Mouse (Mus musculus) MEL (cell line): ENCODE results near the gene Vdr. TPM values are rescaled to one million over a fixed set of nuclear protein-coding genes. Genes with fewer than 3 reads are reported as not detected.

Experiments used
- DNase-seq: peaks from one replicate; pipeline ENCODE4 v3.0.0; 2011; ENCODE audit warnings: low read depth, low spot score
- H3K27ac ChIP-seq: 2 replicates; pipeline ENCODE4 v1.5.1; 2012; ENCODE audit warnings: low read depth, mild to moderate bottlenecking, control low read depth, low read length, moderate library complexity; ENCODE audit not compliant: control insufficient read depth
- H3K27me3 ChIP-seq, 2 experiments: fragments of 150-350 bp in 1 of 2; sonication (generic) in 1 of 2; 2 replicates each; pipeline ENCODE4 v1.6.1; 2012; ENCODE audit warnings: low read length in 2 of 2, mild to moderate bottlenecking in 2 of 2, improper control_type of control experiment in 1 of 2, moderate library complexity in 1 of 2; ENCODE audit not compliant: insufficient read depth in 2 of 2, control insufficient read depth in 1 of 2
- H3K36me3 ChIP-seq, 2 experiments: 2 replicates each; pipeline ENCODE4 v1.6.1; 2012 to 2014; ENCODE audit warnings: low read length in 2 of 2, improper control_type of control experiment in 1 of 2, inconsistent platforms in 1 of 2, mild to moderate bottlenecking in 1 of 2; ENCODE audit not compliant: insufficient read depth in 2 of 2, control insufficient read depth in 1 of 2
- H3K4me1 ChIP-seq, 2 experiments: fragments of 150-350 bp in 1 of 2; sonication (generic) in 1 of 2; 2 replicates each; pipeline ENCODE4 v1.6.1; 2012; ENCODE audit warnings: low read length in 2 of 2, improper control_type of control experiment in 1 of 2, mild to moderate bottlenecking in 1 of 2; ENCODE audit not compliant: insufficient read depth in 2 of 2, control insufficient read depth in 1 of 2
- H3K4me3 ChIP-seq, 2 experiments: fragments of 150-350 bp in 1 of 2; sonication (generic) in 1 of 2; 2 replicates each; pipeline ENCODE4 v1.5.1; 2012; ENCODE audit warnings: low read depth in 2 of 2, low read length in 2 of 2, mild to moderate bottlenecking in 2 of 2, moderate library complexity in 2 of 2, control low read depth in 1 of 2, improper control_type of control experiment in 1 of 2; ENCODE audit not compliant: control insufficient read depth in 1 of 2, insufficient read depth in 1 of 2
- H3K79me2 ChIP-seq: 2 replicates; pipeline ENCODE4 v1.6.1; 2012; ENCODE audit warnings: mild to moderate bottlenecking, low read length, moderate library complexity; ENCODE audit not compliant: control insufficient read depth, poor library complexity, insufficient read depth
- H3K9ac ChIP-seq: 2 replicates; pipeline ENCODE4 v1.6.1; 2012; ENCODE audit warnings: low read depth, mild to moderate bottlenecking, control low read depth, low read length, moderate library complexity; ENCODE audit not compliant: control insufficient read depth, poor library complexity, severe bottlenecking
- H3K9me3 ChIP-seq: fragments of 150-350 bp; sonication (generic); replicated peaks from 2 replicates; pipeline ENCODE4 v1.6.1; 2012; ENCODE audit warnings: mild to moderate bottlenecking, low read length, improper control_type of control experiment, moderate library complexity; ENCODE audit not compliant: insufficient read depth
- ELF1 ChIP-seq: IDR thresholded peaks from 2 replicates; pipeline ENCODE4 v1.6.1; 2014; ENCODE audit warnings: low read depth, mild to moderate bottlenecking, inconsistent platforms, low read length, improper control_type of control experiment, moderate library complexity
- ETS1 ChIP-seq: IDR thresholded peaks from 2 replicates; pipeline ENCODE4 v1.6.1; 2012; ENCODE audit warnings: low read depth, mild to moderate bottlenecking, inconsistent platforms, low read length, improper control_type of control experiment, moderate library complexity
- GATA1 ChIP-seq: IDR thresholded peaks from 2 replicates; pipeline ENCODE4 v1.6.1; 2011; ENCODE audit warnings: low read depth, low read length, improper control_type of control experiment
- MAZ ChIP-seq: IDR thresholded peaks from 2 replicates; pipeline ENCODE4 v1.6.1; 2012; ENCODE audit warnings: low read depth, mild to moderate bottlenecking, inconsistent platforms, low read length, improper control_type of control experiment
- MYC ChIP-seq: IDR thresholded peaks from 2 replicates; pipeline ENCODE4 v1.6.1; 2011; ENCODE audit warnings: low read depth, mild to moderate bottlenecking, low read length, improper control_type of control experiment, moderate library complexity
- POLR2A ChIP-seq, 2 experiments: IDR thresholded peaks; 2 replicates each; pipeline ENCODE4 v1.6.1; 2011 to 2012; ENCODE audit warnings: low read length in 2 of 2, mild to moderate bottlenecking in 2 of 2, control low read depth in 1 of 2, improper control_type of control experiment in 1 of 2, low read depth in 1 of 2, moderate library complexity in 1 of 2; ENCODE audit not compliant: control insufficient read depth in 1 of 2, insufficient read depth in 1 of 2, poor library complexity in 1 of 2
- POLR2AphosphoS5 ChIP-seq: IDR thresholded peaks from 2 replicates; pipeline ENCODE4 v1.6.1; 2012; ENCODE audit warnings: low read depth, borderline replicate concordance, mild to moderate bottlenecking, inconsistent platforms, low read length, moderate library complexity, mixed read lengths
- SMC3 ChIP-seq: IDR thresholded peaks from 2 replicates; pipeline ENCODE4 v1.6.1; 2011; ENCODE audit warnings: low read depth, low read length, improper control_type of control experiment
- TAL1 ChIP-seq: IDR thresholded peaks from 2 replicates; pipeline ENCODE4 v1.6.1; 2012; ENCODE audit warnings: mild to moderate bottlenecking, inconsistent platforms, low read length, moderate library complexity, mixed read lengths
- TBP ChIP-seq: IDR thresholded peaks from 2 replicates; pipeline ENCODE4 v1.8.0; 2011; ENCODE audit warnings: low read depth, low read length, improper control_type of control experiment
- ZKSCAN1 ChIP-seq: IDR thresholded peaks from 2 replicates; pipeline ENCODE4 v1.6.1; 2012; ENCODE audit warnings: low read depth, mild to moderate bottlenecking, inconsistent platforms, low read length, improper control_type of control experiment, moderate library complexity
- ZMIZ1 ChIP-seq: IDR thresholded peaks from 2 replicates; pipeline ENCODE4 v1.6.1; 2012; ENCODE audit warnings: low read depth, mild to moderate bottlenecking, inconsistent platforms, low read length, improper control_type of control experiment, moderate library complexity
- polyA plus RNA-seq, 2 experiments: library from polyadenylated mRNA; stranded (reverse) in 1 of 2; unstranded in 1 of 2; fragments of >175 nt in 1 of 2; fragments of >200 nt in 1 of 2; gene quantifications; 2 replicates each; pipeline versions ENCODE4 v1.2.1 to v1.2.4; 2012; ENCODE audit warnings: low replicate concordance in 2 of 2, low read depth in 1 of 2; ENCODE audit not compliant: insufficient read length in 2 of 2, insufficient read depth in 1 of 2, missing spikeins in 1 of 2
- total RNA-seq: library from RNA; depleted of rRNA; stranded (reverse); fragments of 300-350 nt; gene quantifications from 2 replicates; pipeline ENCODE4 v1.2.3, GENCODE M21; 2012

The Vdr gene
- total and polyA plus RNA-seq, 3 experiments: 0.54 to 1.9 TPM; not detected in 1

- no peak overlapping the region for H3K9ac ChIP-seq
- no peak overlapping the region for H3K4me3 ChIP-seq
- TF ChIP-seq TBP (no peak), POLR2A (IDR thresholded peaks at IDR 0.05; ENCODE audit: control insufficient read depth in 1 of 2, insufficient read depth in 1 of 2, low read depth in 1 of 2, low read length in 2 of 2, poor library complexity in 1 of 2) (no peak), POLR2AphosphoS5 (no peak), MYC (no peak), SMC3 (no peak)
- H3K9me3 ChIP-seq: no peaks in the 10 kb centered on the region
- H3K4me1 ChIP-seq: no peaks in the 10 kb centered on the region
- H3K36me3 ChIP-seq: peaks cover 2 to 55% of the 10 kb centered on the region in 2 experiments; a peak in 3 of 4 replicates
- H3K27ac ChIP-seq: no peak overlapping the region
- no peak for DNase-seq
- no peaks in the 10 kb centered on the region for H3K27me3 ChIP-seq
- H3K79me2 ChIP-seq: peaks cover 47% of the 10 kb centered on the region
These were observed 97.6 kb downstream of the Vdr start for GRCm38 (mm10) chr15:97812875-97813274.

GRCm38 (mm10) chr15:97812126-97812525 is 98.3 kb downstream of the Vdr start:
- 0 out of 2 replicates have a peak, but pooled peaks have one; percentile 31 for TF ChIP-seq ETS1
- TF ChIP-seq TBP: no peak
- TF ChIP-seq POLR2A (IDR thresholded peaks at IDR 0.05; ENCODE audit: control insufficient read depth in 1 of 2, insufficient read depth in 1 of 2, low read depth in 1 of 2, low read length in 2 of 2, poor library complexity in 1 of 2): 0 out of 4 replicates have a peak, but pooled peaks of 1 of the 2 experiments have one; percentile 15
- TF ChIP-seq MAZ: no peak
- TF ChIP-seq ZKSCAN1: no peak
- Histone ChIP-seq H3K4me1 (no peaks in the 10 kb centered on the region), H3K79me2 (peaks cover 41% of the 10 kb centered on the region), H3K4me3 (no peak overlapping the region), H3K9me3 (no peaks in the 10 kb centered on the region), H3K27me3 (no peaks in the 10 kb centered on the region), H3K36me3 (peaks cover 2 to 60% of the 10 kb centered on the region in 2 experiments; a peak in 3 of 4 replicates), H3K27ac (no peak overlapping the region), H3K9ac (no peak overlapping the region)
- no peak for DNase-seq

GRCm38 (mm10) chr15:97811307-97811706 is 99.1 kb downstream of the Vdr start:
- Histone ChIP-seq H3K4me1 (no peaks in the 10 kb centered on the region), H3K27ac (no peak overlapping the region), H3K79me2 (peaks cover 34% of the 10 kb centered on the region), H3K27me3 (no peaks in the 10 kb centered on the region), H3K9ac (no peak overlapping the region), H3K4me3 (no peak overlapping the region), H3K36me3 (peaks cover 2 to 57% of the 10 kb centered on the region in 2 experiments; a peak in 3 of 4 replicates), H3K9me3 (no peaks in the 10 kb centered on the region)
- DNase-seq: no peak
- no peak for TF ChIP-seq TAL1
- no peak for TF ChIP-seq ELF1
- TF ChIP-seq GATA1: no peak
- TF ChIP-seq ZMIZ1: 0 out of 2 replicates have a peak, but pooled peaks have one; percentile 4
